Mouse (Mus musculus) liver, embryonic 11.5 days (tissue): ENCODE results near the gene Pip4k2c. TPM values are rescaled to one million over a fixed set of nuclear protein-coding genes. Genes with fewer than 3 reads are reported as not detected.
A peak's percentile ranks its signal among the peaks of the same experiment; 100 is the strongest.
"Not testable (repeated sequence)": the region's sequence is repeated elsewhere in the genome, so short reads cannot be mapped to it uniquely, and the experiment has no call there.

Experiments
- ATAC-seq: fragments of 200-750 bp; cut with Nextera tagmentation; replicated peaks from 2 replicates; pipeline ENCODE4 v1.8.0; 2017; ENCODE audit warnings: moderate number of reproducible peaks, mild to moderate bottlenecking, moderate TSS enrichment, moderate library complexity; ENCODE audit not compliant: low FRiP score
- DNase-seq: peaks from one replicate; pipeline ENCODE4 v3.0.0-alpha.2; 2017; ENCODE audit warnings: low spot score
- H3K27ac ChIP-seq: fragments of 300-500 bp; sonication (generic); 2 replicates; pipeline ENCODE4 v1.5.1; 2014; ENCODE audit warnings: mild to moderate bottlenecking, low read depth, low read length, control low read depth
- H3K27me3 ChIP-seq: fragments of 300-500 bp; sonication (generic); replicated peaks from 2 replicates; pipeline ENCODE4 v1.6.1; 2014; ENCODE audit warnings: low read length, mixed read lengths; ENCODE audit not compliant: control insufficient read depth, insufficient read depth
- H3K36me3 ChIP-seq: fragments of 300-500 bp; sonication (generic); 2 replicates; pipeline ENCODE4 v1.6.1; 2014; ENCODE audit warnings: mild to moderate bottlenecking, low read length, moderate library complexity, mixed read lengths; ENCODE audit not compliant: control insufficient read depth, insufficient read depth
- H3K4me1 ChIP-seq: fragments of 300-500 bp; sonication (generic); replicated peaks from 2 replicates; pipeline ENCODE4 v1.6.1; 2014; ENCODE audit warnings: low read length, mixed read lengths; ENCODE audit not compliant: control insufficient read depth, insufficient read depth
- H3K4me2 ChIP-seq: fragments of 300-500 bp; sonication (generic); 2 replicates; pipeline ENCODE4 v1.6.1; 2014; ENCODE audit warnings: mild to moderate bottlenecking, control low read depth, moderate library complexity
- H3K4me3 ChIP-seq: fragments of 300-500 bp; sonication (generic); 2 replicates; pipeline ENCODE4 v1.5.1; 2014; ENCODE audit warnings: low read depth, low read length, control low read depth
- H3K9ac ChIP-seq: fragments of 300-500 bp; sonication (generic); 2 replicates; pipeline ENCODE4 v1.6.1; 2014; ENCODE audit warnings: low read depth, low read length, control low read depth
- H3K9me3 ChIP-seq: fragments of 300-500 bp; sonication (generic); 2 replicates; pipeline ENCODE4 v1.6.1; 2016; ENCODE audit warnings: low read length, inconsistent platforms, mixed read lengths; ENCODE audit not compliant: control insufficient read depth
- WGBS: fragments of 180-500 bp; shearing (Covaris S2); extraction: QIAGEN DNeasy Blood & Tissue Kit; methylation state at CpG from one replicate; pipeline ENCODE4 v1.1.7; 2014; 5-methylcytosine and 5-hydroxymethylcytosine counted together
- polyA plus RNA-seq: library from polyadenylated mRNA; unstranded; fragments of >200 nt; fragmentation: Nextera tagmentation; extraction: Ambion mirVana; gene quantifications from 2 replicates; pipeline ENCODE4 v1.2.1, GENCODE M21; 2014

Gene Pip4k2c
- polyA plus RNA-seq, 1 experiment from 2014 or later, result 43.4 TPM

- Histone ChIP-seq H3K4me3 (peak overlapping the region; percentile 65), H3K27ac (peak overlapping the region; percentile 35; the same call in 1 of the 2 replicates), H3K27me3 (peaks cover 45% of the 10 kb centered on the region), H3K9me3 (no peaks in the 10 kb centered on the region), H3K36me3 (no peaks in the 10 kb centered on the region), H3K9ac (peak overlapping the region; percentile 78), H3K4me1 (peaks cover 32% of the 10 kb centered on the region), H3K4me2 (peak overlapping the region; percentile 98)
- 4% methylated on average over 11 of the region's 11 CpGs for WGBS
- ATAC-seq (no peak), DNase-seq (no peak)
Observed at GRCm38 (mm10) chr10:127166404-127166715, 45.0 kb downstream of the Pip4k2c start.

DNA sequence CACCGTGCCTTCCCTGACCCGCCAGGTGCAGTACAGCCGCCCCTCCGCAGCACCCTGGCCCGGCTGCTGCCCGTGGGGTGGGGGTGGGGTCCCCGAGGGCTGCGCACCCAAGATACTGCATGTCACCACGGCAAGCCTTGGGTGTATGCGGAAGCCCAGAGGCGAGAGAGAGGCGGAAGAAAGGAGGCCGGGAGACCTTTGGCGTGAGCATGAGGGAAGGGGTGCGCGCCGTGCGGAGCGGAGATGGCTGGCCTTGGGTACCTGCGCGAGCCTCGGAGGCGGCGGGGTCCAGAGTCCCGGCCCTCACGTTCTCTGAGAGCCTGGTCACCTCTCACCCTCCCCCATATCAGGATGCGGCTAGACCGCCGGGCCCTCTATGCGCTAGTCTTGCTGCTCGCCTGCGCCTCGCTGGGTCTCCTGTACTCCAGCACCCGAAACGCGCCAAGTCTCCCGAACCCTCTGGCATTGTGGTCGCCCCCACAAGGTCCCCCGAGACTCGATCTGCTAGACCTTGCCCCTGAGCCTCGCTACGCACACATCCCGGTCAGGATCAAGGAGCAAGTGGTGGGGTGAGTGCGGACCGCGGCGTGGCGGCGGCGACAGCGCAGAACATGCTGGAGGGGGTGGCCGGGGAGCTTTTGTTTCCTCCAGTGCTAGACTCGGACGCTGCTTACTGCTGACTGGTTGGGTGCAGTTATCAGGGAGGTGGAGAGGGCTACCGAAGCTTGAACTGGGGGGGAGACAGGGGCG lies 45.6 kb downstream of the Pip4k2c start:
- Histone ChIP-seq H3K9me3 (no peaks in the 10 kb centered on the region), H3K27me3 (peaks cover 45% of the 10 kb centered on the region), H3K4me1 (peaks cover 29% of the 10 kb centered on the region), H3K4me3 (peak overlapping the region; percentile 65), H3K4me2 (peak overlapping the region; percentile 98), H3K27ac (peak overlapping the region; percentile 51; the same call in 1 of the 2 replicates), H3K36me3 (no peaks in the 10 kb centered on the region), H3K9ac (peak overlapping the region; percentile 78)
- ATAC-seq (peak; percentile 77), DNase-seq (peak; percentile 77)
- under 1% methylated on average over 51 of the region's 56 CpGs for WGBS

DNA sequence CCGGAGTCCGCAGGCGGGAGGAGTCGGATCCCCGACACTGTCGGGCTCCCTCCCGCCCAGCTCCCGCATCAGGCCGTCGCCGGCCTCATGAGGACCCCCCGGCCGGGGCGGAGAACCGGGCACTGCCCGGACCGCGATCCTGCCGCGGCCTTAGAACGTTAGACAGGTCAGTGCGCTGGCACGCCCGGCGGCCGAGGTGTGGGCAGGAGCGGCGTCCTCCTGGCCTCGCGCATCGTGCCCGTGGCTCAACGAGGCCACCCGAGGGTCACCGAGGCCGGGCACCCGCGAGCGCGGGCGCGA lies 46.1 kb downstream of the Pip4k2c start:
- no peak for DNase-seq
- peak; percentile 39 for ATAC-seq
- peak overlapping the region; percentile 51 for H3K27ac ChIP-seq
- peak overlapping the region; percentile 98 for H3K4me2 ChIP-seq
- H3K9ac ChIP-seq, result peak overlapping the region; percentile 78
- 0% methylated on average over 40 of the region's 42 CpGs for WGBS
- peaks cover 26% of the 10 kb centered on the region for H3K4me1 ChIP-seq
- H3K27me3 ChIP-seq, result peaks cover 43% of the 10 kb centered on the region
- H3K9me3 ChIP-seq, result no peaks in the 10 kb centered on the region
- H3K36me3 ChIP-seq, result no peaks in the 10 kb centered on the region
- H3K4me3 ChIP-seq, result peak overlapping the region; percentile 65

DNA sequence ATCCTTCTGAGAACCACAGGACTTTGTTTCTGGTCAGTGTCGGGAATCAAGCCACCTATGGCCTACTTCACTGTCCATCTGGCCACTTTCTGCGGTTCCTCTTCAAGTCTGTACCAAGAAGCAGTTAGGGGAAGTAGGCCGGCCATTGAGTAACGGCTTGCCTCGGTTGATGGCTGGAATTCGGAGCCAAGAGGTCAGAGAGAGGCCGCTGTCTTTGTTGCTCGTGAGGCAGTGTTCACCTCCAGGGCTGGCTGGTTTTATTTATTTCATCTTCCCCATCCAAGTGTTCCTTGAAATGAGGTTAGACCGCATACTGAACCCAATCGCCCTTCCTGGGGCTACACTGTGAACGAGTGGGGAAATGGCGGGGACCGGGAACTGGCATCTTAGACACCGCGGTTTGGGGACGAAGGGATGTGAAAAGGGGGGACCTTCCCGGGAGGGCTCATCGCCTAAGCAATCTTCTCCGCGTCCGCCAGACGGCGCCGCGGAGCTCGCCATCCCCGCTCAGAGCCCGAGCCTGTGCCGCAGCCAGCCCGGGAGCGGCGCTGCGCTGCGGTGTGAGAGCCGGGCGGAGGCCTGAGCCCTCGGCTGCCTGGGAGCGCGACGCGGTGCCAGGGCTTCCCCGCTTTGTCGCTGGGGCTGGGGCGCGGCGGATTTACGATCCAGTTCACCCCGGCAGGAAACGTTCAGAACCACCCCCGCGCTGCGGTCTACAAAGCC lies 46.6 kb downstream of the Pip4k2c start, which contains the start of gene B4galnt1:
TSS of gene B4galnt1 (plus strand) at position 595 of the 723 bp plus-strand sequence.
- Histone ChIP-seq H3K27me3 (peaks cover 38% of the 10 kb centered on the region), H3K27ac (peak within 1 kb of the TSS; percentile 51), H3K9ac (peak within 1 kb of the TSS; percentile 78), H3K9me3 (no peaks in the 10 kb centered on the region), H3K36me3 (no peaks in the 10 kb centered on the region), H3K4me1 (peaks cover 21% of the 10 kb centered on the region), H3K4me2 (peak within 1 kb of the TSS; percentile 98), H3K4me3 (peak within 1 kb of the TSS; percentile 65)
- 3% methylated on average over 52 of the region's 52 CpGs for WGBS
- DNase-seq, result peak; percentile 81
- ATAC-seq, result peak; percentile 84

DNA sequence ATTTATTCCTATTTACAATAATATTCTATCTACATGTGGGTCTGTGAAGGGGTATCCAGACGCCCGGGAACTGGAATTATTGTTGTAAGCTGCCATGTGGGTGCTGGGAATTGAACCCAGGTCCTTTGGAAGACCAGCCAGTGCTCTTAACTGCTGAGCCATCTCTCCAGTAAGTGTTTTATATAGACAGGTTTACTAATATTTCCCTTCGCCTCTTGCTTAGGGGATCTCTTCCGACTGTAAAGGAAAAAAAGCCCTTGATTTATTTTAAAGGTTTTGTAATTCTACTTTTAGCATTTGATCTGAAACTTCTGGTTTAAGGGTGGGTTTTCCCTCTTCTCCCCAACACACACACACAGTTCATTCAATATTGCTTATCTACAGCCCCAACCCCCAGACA lies 47.2 kb downstream of the Pip4k2c start:
- no peak overlapping the region for H3K27ac ChIP-seq

DNA sequence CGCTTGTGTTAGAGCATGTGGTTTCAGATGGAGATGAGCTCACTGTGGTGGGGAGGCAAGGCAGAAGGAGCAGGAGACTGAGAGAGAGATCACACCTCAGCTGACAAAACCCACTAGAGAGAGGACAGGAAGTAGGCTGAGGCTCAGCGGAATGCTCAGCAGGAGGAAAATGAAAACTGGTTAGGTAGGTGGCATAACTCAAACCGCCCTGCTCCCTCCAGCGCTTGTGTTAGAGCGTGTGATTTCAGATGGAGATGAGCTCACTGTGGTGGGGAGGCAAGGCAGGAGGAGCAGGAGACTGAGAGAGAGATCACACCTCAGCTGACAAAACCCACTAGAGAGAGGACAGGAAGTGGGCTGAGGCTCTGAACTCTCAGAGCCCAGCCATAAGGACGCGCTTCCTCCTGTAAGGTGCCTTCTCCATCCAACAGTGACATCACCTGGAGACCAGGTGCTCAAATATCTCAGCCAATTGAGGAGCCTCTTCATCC lies 48.6 kb downstream of the Pip4k2c start:
- 41% methylated on average over 7 of the region's 7 CpGs for WGBS
- not testable (repeated sequence) for H3K36me3 ChIP-seq, DNase-seq, H3K27ac ChIP-seq, H3K4me2 ChIP-seq, H3K9me3 ChIP-seq, ATAC-seq, H3K4me3 ChIP-seq, H3K9ac ChIP-seq
- Histone ChIP-seq H3K4me1 (peaks cover 14% of the 10 kb centered on the region), H3K27me3 (peaks cover 24% of the 10 kb centered on the region)

More for the DNA sequence above, 47.2 kb downstream of the Pip4k2c start:
- H3K27me3 ChIP-seq, result peaks cover 31% of the 10 kb centered on the region
- H3K4me3 ChIP-seq, result no peak overlapping the region
- no peak for DNase-seq
- H3K9ac ChIP-seq, result no peak overlapping the region
- peaks cover 17% of the 10 kb centered on the region for H3K4me1 ChIP-seq
- no peaks in the 10 kb centered on the region for H3K9me3 ChIP-seq
- no peak for ATAC-seq
- peak overlapping the region; percentile 98 for H3K4me2 ChIP-seq
- no peaks in the 10 kb centered on the region for H3K36me3 ChIP-seq
- WGBS, result 88% methylated on average over 4 of the region's 4 CpGs

- Histone ChIP-seq H3K4me3 (no peak overlapping the region), H3K9me3 (no peaks in the 10 kb centered on the region), H3K4me2 (no peak overlapping the region), H3K4me1 (no peaks in the 10 kb centered on the region), H3K9ac (no peak overlapping the region), H3K27me3 (peaks cover 3% of the 10 kb centered on the region), H3K36me3 (no peaks in the 10 kb centered on the region), H3K27ac (no peak overlapping the region)
- ATAC-seq (no peak), DNase-seq (no peak)
- 61% methylated on average over 3 of the region's 3 CpGs for WGBS
Observed at GRCm38 (mm10) chr10:127160728-127161127, 50.7 kb downstream of the Pip4k2c start.

DNA sequence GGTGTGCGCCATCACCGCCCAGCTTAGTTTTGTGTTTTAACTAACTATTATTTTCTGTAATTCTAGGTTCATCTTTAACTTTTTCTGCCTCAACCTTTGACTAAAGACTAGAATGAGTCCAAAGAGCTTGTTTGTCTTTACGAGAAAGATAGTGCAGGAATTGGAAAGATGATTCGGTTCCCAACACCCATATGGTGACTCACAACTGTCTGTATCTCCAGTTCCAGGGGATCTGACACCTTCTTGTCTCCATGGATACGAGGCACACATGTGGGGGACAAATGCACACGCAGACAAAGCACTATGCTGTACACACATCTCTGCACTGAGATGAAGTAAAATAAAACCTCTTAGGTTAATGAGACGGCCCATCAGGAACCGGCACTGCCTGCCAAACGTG lies 51.3 kb downstream of the Pip4k2c start:
- ATAC-seq, result no peak
- no peak overlapping the region for H3K9ac ChIP-seq
- H3K4me1 ChIP-seq, result no peaks in the 10 kb centered on the region
- H3K4me3 ChIP-seq, result no peak overlapping the region
- H3K4me2 ChIP-seq, result no peak overlapping the region
- H3K27me3 ChIP-seq, result no peaks in the 10 kb centered on the region
- no peak overlapping the region for H3K27ac ChIP-seq
- 83% methylated on average over 9 of the region's 9 CpGs for WGBS
- DNase-seq, result no peak
- H3K36me3 ChIP-seq, result no peaks in the 10 kb centered on the region
- no peaks in the 10 kb centered on the region for H3K9me3 ChIP-seq
